Mouse (Mus musculus) ES-CJ7 (cell line): ENCODE measurements at regions not wholly inside any gene's neighbourhood (a gene's known extent, or its start where the extent isn't known, plus 50 kb on each side); places are given as distances from the start of the nearest gene placed in this dataset.

Source experiments
- DNase-seq: peaks from one replicate; pipeline ENCODE4 v3.0.0; 2011; ENCODE audit warnings: low read depth, low spot score

GRCm38 (mm10) chr17:76703823-76704222 lies 1152.1 kb upstream of the Fam98a start:
- DNase-seq: no peak

GRCm38 (mm10) chr17:76696219-76696618 lies 1144.5 kb upstream of the Fam98a start:
- no peak for DNase-seq

- no peak for DNase-seq
Measured at GRCm38 (mm10) chr17:76658056-76658455, 1106.3 kb upstream of the Fam98a start.

- DNase-seq: no peak
Measured at GRCm38 (mm10) chr17:76625976-76626375, 1074.2 kb upstream of the Fam98a start.

- DNase-seq: no peak
Measured at GRCm38 (mm10) chr17:76605237-76605636, 1053.5 kb upstream of the Fam98a start.

DNA sequence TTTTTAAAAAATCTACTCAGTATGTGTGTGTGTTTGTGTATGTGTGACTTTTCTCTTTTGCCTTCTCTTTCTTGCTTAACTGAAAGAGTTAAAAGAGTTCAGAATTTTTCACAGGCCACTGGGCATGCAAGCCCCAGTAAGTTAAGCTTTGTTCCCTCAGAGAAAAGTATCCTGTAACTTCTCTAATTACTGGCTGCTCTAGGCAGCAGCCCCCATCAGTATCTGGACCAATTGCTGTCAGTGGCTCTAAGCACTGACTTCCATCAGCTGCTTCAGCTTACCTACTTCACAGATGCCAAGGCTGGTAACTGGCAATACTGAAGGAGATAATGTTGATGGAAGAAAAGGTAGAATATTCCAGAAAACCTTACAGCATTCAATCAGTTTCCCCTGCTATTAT lies 1026.6 kb upstream of the Fam98a start:
- no peak for DNase-seq

- DNase-seq: no peak
Measured at GRCm38 (mm10) chr17:76559725-76560124, 1008.0 kb upstream of the Fam98a start.

DNA sequence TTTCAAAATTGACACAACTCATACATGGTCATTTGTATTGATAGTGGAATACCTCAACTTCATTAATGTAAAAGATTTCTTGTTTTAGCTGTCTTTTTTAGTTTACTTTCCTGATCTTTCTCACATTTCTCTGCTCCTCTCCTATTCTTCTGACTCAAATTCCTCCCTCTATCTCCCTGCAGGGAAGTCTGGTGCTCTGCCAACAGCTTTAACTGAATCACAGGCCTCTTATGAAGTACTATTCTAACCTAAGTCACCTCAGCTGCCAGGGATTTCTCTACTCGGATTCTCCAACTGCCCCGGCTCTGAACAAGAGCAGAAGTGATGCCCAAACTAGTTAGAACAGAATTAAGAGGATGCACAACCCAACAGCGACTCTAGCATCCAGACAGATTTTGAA lies 993.8 kb upstream of the Fam98a start:
- no peak for DNase-seq

DNA sequence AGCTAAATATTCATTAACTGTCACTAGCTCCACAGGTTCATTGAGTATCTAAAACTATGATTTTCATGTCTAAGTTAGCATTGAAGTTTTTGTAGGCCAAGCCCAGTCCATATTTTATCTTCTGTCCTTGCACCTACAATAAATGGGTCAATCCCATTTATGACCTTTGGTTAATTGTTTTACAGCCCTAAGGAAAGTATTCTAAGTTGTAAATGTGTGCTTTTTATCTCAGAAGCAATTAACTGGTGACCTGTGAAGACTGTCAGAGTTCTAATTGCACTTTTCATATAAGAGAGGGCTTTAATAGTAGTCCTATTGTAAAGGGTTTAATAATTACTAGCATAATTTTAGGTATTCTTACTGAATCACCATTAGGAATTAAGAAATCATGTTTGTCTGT lies 984.0 kb upstream of the Fam98a start:
- no peak for DNase-seq

DNA sequence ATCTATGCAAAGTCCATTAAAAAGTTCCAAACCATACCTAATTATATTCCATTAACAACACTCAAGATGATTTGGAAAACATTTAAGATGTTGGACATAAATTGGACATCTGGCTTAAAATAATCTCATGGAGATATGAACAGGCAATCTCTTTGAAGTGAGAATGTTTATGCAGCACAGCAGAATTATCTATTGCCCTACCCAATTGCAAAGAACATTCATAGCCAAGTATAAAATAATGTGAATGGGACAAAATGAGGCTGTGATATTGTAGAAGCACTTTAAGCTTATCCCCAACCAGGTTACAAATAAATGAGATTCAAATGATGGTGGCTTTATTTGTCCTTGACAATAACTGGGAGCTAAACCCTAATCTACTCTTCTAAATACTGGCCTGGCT lies 950.0 kb upstream of the Fam98a start:
- DNase-seq: no peak

GRCm38 (mm10) chr17:76500446-76500845 lies 948.7 kb upstream of the Fam98a start:
- DNase-seq: peak; percentile 73

- DNase-seq: peak; percentile 97
Measured at GRCm38 (mm10) chr17:76499981-76500380, 948.2 kb upstream of the Fam98a start.

DNA sequence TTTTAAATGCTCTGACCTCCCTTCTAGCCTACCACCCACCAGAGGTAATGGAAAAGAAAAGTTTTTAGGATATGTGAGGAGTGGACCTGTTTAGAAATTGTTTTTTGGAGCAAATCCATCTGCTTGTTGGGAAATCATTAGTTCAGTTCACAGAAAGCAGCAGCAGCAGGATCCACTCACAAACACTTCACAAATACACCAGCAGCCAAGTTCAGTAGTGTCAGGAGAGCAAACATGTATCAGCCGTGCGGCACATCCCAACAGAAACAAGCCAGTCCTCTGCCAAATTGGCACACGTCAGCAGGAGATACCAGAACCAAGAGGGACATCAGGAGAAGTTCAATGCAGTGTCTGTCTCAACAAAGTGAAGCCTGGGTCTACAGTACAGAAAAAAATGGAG lies 935.6 kb upstream of the Fam98a start:
- DNase-seq: no peak

- no peak for DNase-seq
Measured at GRCm38 (mm10) chr17:76484130-76484529, 932.4 kb upstream of the Fam98a start.

GRCm38 (mm10) chr17:76451296-76451834 lies 899.6 kb upstream of the Fam98a start:
- peak; percentile 15 for DNase-seq
